Mouse (Mus musculus): ENCODE data around the gene Tex9. TPM values are rescaled to one million over a fixed set of nuclear protein-coding genes. Genes with fewer than 3 reads are reported as not detected.
A peak's percentile ranks its signal among the peaks of the same experiment; 100 is the strongest.
"Not testable (repeated sequence)": the region's sequence is repeated elsewhere in the genome, so short reads cannot be mapped to it uniquely, and the experiment has no call there.

Gene Tex9
- total RNA-seq, 2 experiments from 2014 or later = 13.7 to 20.0 TPM

GRCm38 (mm10) chr9:72440948-72441926 is 50.8 kb downstream of the Tex9 start:
- intact Hi-C loops (cut with DNase I) = no loop called here
- DNase-seq = no peak

- intact Hi-C loops (cut with DNase I) = no loop called here
- no peak for DNase-seq
Measured at GRCm38 (mm10) chr9:72440358-72440757, 51.7 kb downstream of the Tex9 start.

GRCm38 (mm10) chr9:72438749-72439148 is 53.3 kb downstream of the Tex9 start:
- no peak for DNase-seq
- intact Hi-C loops (cut with DNase I) = no loop called here

- DNase-seq = peak; percentile 95
- intact Hi-C loops (cut with DNase I) = no loop called here
Measured at GRCm38 (mm10) chr9:72437822-72438701, 54.0 kb downstream of the Tex9 start, which contains the start of gene Mns1. TSS of gene Mns1 (plus strand) at chr9:72438011.

- no peak for DNase-seq
- intact Hi-C loops (cut with DNase I) = no loop called here
Measured at GRCm38 (mm10) chr9:72434876-72435275, 57.1 kb downstream of the Tex9 start.

DNA sequence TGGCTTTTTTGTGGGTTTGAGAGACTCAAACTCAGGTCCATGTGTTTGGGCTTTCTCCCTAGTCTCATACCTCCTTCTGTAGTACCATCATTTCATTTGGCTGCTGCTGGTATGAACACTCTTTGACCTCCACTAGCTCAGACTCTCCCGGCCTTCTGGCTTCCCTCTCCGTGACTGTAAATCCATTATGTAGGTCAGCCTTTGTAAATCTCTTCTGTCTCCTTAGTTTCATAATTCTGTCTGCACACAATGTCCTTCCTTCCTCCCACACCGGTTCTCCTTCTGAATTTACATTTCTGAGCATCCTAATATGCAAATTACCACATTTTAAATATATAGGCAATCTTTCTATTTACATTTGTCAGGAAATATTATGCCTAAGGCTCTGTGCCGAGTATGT is 64.2 kb downstream of the Tex9 start:
- intact Hi-C loops (cut with DNase I) = no loop called here
- no peak for DNase-seq

GRCm38 (mm10) chr9:72425300-72425850 is 66.6 kb downstream of the Tex9 start:
- DNase-seq = no peak
- intact Hi-C loops (cut with DNase I) = no loop called here

DNA sequence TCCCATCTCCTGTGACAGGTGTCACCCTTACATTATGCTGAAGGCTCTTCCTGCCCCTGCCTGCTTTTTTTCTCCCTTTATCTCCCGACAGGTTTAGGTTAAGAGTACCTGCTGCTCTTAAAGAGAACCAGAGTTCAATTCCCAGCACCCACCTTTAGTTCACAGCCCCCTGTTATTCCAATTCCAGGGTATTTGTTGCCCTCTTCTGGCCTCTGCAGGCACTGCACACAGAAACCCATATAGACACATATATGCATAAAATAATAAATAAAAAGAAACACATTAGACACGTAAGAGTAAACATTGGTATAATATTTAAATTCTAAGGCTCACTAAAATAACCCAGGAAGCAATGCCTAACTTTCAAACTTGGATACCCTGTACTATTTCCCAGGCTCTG is 69.3 kb downstream of the Tex9 start:
- DNase-seq = no peak
- intact Hi-C loops (cut with DNase I) = no loop called here

- intact Hi-C loops (cut with DNase I) = no loop called here
- DNase-seq = no peak
Measured at GRCm38 (mm10) chr9:72422284-72422683, 69.7 kb downstream of the Tex9 start.

DNA sequence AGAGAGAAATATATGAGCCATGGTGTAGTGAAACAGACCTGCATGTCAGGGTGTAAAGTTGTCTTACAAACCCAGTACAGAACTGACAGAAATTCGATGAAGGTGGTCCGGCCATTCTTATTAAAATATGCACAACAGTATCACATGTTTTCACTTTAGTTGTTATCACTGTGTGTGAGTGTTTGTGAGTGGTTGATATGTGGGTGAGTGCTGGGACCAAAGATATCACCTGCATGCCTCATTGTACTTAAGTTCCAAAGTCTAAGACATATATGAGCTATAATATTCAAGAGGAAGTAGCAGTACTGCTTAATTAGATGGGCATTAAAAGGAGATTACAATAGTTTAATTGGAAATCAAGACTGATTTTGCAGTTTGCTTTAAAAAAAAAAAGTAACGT is 71.5 kb downstream of the Tex9 start:
- no peak for DNase-seq
- intact Hi-C loops (cut with DNase I) = no loop called here

- DNase-seq = no peak
- intact Hi-C loops (cut with DNase I) = no loop called here
Measured at GRCm38 (mm10) chr9:72418443-72418842, 73.6 kb downstream of the Tex9 start.

- no peak for DNase-seq
- intact Hi-C loops (cut with DNase I) = no loop called here
Measured at GRCm38 (mm10) chr9:72411746-72412145, 80.3 kb downstream of the Tex9 start.

DNA sequence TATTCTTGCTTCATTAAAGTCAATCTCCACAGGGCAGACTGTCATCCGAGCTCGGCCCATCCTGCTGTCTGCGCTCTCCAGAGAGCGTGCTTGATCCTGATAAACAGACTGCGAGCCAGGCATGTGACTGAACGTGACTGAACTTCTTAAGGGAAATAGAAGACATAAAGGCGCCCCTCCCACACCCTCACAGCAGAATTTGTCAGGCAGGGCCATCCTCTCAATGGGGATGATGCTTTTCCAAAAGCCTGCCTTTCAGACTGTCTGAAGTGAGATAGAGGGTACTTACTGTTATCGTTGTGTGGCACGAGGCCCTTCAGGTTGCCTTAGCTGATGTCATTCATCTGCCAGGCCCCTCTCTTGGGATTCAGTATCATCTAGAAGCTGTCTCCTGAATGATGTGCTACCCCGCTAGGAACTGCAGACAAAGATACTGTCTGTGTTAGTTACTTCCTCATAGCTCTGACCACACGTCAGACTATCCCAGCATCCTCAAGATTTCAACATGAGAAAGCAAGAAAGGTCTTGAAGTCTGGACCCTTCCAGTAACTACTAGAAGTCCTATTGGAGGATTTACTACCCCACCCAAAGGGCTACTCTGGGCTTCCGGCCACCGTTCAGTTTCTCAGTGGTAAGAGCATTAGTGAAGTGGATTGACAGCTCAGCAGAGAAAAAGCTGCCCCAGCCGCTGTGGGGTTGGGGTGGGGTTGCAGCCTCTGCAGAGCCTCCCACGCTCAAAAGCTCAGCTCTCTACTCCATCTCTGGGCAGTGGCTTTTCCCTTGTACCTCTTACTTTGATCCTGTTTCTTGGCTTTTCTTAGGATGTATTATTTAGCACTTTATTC is 82.4 kb downstream of the Tex9 start:
- no peak for DNase-seq
- intact Hi-C loops (cut with DNase I) = loop anchor here (5.0 kb wide), 1 partner anchor 762 kb away; no protein-coding TSS in a partner anchor

GRCm38 (mm10) chr9:72408131-72408586 is 83.9 kb downstream of the Tex9 start:
- DNase-seq = peak; percentile 88
- intact Hi-C loops (cut with DNase I) = loop anchor here (5.0 kb wide), 1 partner anchor 761 kb away; no protein-coding TSS in a partner anchor

GRCm38 (mm10) chr9:72405882-72406638 is 86.0 kb downstream of the Tex9 start:
- DNase-seq = no peak
- intact Hi-C loops (cut with DNase I) = loop anchor here (5.0 kb wide), 1 partner anchor 759 kb away; no protein-coding TSS in a partner anchor

DNA sequence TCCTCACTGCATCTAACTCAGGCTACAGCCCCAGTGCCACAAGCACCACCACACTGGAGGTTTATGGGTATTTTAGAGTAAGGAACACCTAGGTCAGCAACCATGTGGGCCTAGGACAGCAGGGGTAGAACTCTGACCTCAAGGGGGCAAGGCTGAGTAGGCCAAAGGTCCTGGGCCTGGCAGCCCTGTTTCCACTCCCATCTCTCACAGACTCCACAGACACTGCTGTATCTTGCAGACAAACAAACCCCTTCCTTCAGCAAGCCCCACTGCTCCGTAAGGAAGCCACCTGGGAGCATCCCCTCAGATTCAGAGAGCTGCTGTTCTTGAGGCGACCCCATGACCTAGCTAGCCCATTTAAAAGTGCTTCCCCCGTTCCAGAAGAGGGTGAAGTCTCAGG is 87.1 kb downstream of the Tex9 start:
- DNase-seq = no peak
- intact Hi-C loops (cut with DNase I) = loop anchor here (5.0 kb wide), 1 partner anchor 758 kb away; no protein-coding TSS in a partner anchor

DNA sequence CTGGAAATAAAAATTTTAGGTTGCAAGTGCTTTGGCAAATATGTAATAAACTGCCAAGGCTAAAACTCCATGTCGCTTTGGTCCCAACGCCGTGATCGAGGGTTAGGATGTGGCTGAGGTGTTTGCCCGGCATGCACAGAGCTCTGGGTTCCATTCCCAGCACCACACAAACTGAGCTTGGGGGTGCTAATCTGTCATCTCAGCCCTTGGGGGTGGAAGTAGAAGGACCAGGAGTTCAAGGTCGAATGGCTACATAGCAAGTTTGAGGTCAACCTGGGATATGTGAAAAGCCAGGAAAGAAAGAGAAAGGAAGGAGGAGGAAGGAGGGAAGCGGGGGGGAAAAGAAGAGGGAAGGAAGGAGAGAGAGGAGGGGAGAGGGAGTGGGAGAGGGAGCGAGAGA is 87.6 kb downstream of the Tex9 start:
- no peak for DNase-seq
- intact Hi-C loops (cut with DNase I) = no loop called here

- intact Hi-C loops (cut with DNase I) = no loop called here
Measured at GRCm38 (mm10) chr9:72403421-72403820, 88.6 kb downstream of the Tex9 start.

GRCm38 (mm10) chr9:72401769-72402168 is 90.2 kb downstream of the Tex9 start:
- not testable (repeated sequence) for DNase-seq

More at GRCm38 (mm10) chr9:72403421-72403820, 88.6 kb downstream of the Tex9 start:
- no peak for DNase-seq

More at GRCm38 (mm10) chr9:72401769-72402168, 90.2 kb downstream of the Tex9 start:
- intact Hi-C loops (cut with DNase I) = not testable (repeated sequence)
